Mouse (Mus musculus): ENCODE data around the gene Topors. TPM values are rescaled to one million over a fixed set of nuclear protein-coding genes. Genes with fewer than 3 reads are reported as not detected.

The Topors gene
- polyA plus RNA-seq, 2 experiments, result 20.2 to 43.4 TPM

GRCm38 (mm10) chr4:40217910-40218309 lies 51.7 kb downstream of the Topors start:
- no peak overlapping the region for H3K4me3 ChIP-seq (replicated peaks; ENCODE audit: low read length)
- no peak for TF ChIP-seq POLR2A (IDR thresholded peaks at IDR 0.05; ENCODE audit: borderline replicate concordance, extremely low read depth, insufficient read depth, insufficient read length)
- H3K4me2 ChIP-seq (replicated peaks; ENCODE audit: low read depth, low read length, severe bottlenecking), result no peak overlapping the region
- ATAC-seq (ENCODE audit: low FRiP score, low read depth), result no peak
- no peak overlapping the region for H3K9ac ChIP-seq (ENCODE audit: low read depth, low read length, severe bottlenecking)
- H3K9me3 ChIP-seq (ENCODE audit: control insufficient read depth, low read length), result no peaks in the 10 kb centered on the region
- H3K27me3 ChIP-seq (ENCODE audit: control insufficient read depth, insufficient read depth, low read length), result no peaks in the 10 kb centered on the region
- no peak for DNase-seq (ENCODE audit: low spot score)
- H3K36me3 ChIP-seq (ENCODE audit: control insufficient read depth, insufficient read depth, low read length), result peaks cover 4% of the 10 kb centered on the region; the same call in 1 of the 2 replicates
- WGBS, result 64% methylated on average over 3 of the region's 3 CpGs
- no peak overlapping the region for H3K27ac ChIP-seq (replicated peaks; ENCODE audit: low read depth, low read length)
- H3K4me1 ChIP-seq (ENCODE audit: control insufficient read depth, insufficient read depth, low read length), result no peaks in the 10 kb centered on the region

GRCm38 (mm10) chr4:40212177-40212576 lies 57.5 kb downstream of the Topors start:
- 93% methylated on average over 4 of the region's 6 CpGs for WGBS
- Histone ChIP-seq H3K4me2 (replicated peaks; ENCODE audit: low read depth, low read length, severe bottlenecking) (no peak overlapping the region), H3K4me1 (ENCODE audit: control insufficient read depth, insufficient read depth, low read length) (no peaks in the 10 kb centered on the region), H3K9ac (ENCODE audit: low read depth, low read length, severe bottlenecking) (no peak overlapping the region), H3K9me3 (ENCODE audit: control insufficient read depth, low read length) (no peaks in the 10 kb centered on the region), H3K36me3 (ENCODE audit: control insufficient read depth, insufficient read depth, low read length) (peaks cover 23% of the 10 kb centered on the region), H3K27me3 (ENCODE audit: control insufficient read depth, insufficient read depth, low read length) (no peaks in the 10 kb centered on the region), H3K27ac (replicated peaks; ENCODE audit: low read depth, low read length) (no peak overlapping the region), H3K4me3 (replicated peaks; ENCODE audit: low read length) (no peak overlapping the region)
- DNase-seq (ENCODE audit: low spot score) (no peak), ATAC-seq (ENCODE audit: low FRiP score, low read depth) (no peak)
- no peak for TF ChIP-seq POLR2A (IDR thresholded peaks at IDR 0.05; ENCODE audit: borderline replicate concordance, extremely low read depth, insufficient read depth, insufficient read length)

Other genes with a start within 250 kb of the Topors start
- gene Aco1, start 126.8 kb downstream of the Topors start, polyA plus RNA-seq (2012; rRNA removed), result 41.9 and 43.7 TPM in 2 replicates
- gene Aco1, start 126.8 kb downstream of the Topors start, polyA plus RNA-seq (2014; fragmentation: Nextera tagmentation; extraction: Ambion mirVana), result 45.9 and 46.8 TPM in 2 replicates
- gene Ddx58, start 30.0 kb downstream of the Topors start, polyA plus RNA-seq (2012; rRNA removed), result 10.3 TPM in 2 replicates
- 10.7 and 11.0 TPM in 2 replicates for gene Ddx58, start 30.0 kb downstream of the Topors start, polyA plus RNA-seq (2014; fragmentation: Nextera tagmentation; extraction: Ambion mirVana)
- 10.5 and 12.0 TPM in 2 replicates for gene Smim27, start 271 bp downstream of the Topors start, polyA plus RNA-seq (2012; rRNA removed)
- gene Smim27, start 271 bp downstream of the Topors start, polyA plus RNA-seq (2014; fragmentation: Nextera tagmentation; extraction: Ambion mirVana), result 36.4 and 42.7 TPM in 2 replicates
- 117 and 134 TPM in 2 replicates for gene Ndufb6, start 9.6 kb upstream of the Topors start, polyA plus RNA-seq (2012; rRNA removed)
- 270 and 287 TPM in 2 replicates for gene Ndufb6, start 9.6 kb upstream of the Topors start, polyA plus RNA-seq (2014; fragmentation: Nextera tagmentation; extraction: Ambion mirVana)
- gene Tmem215, start 202.3 kb upstream of the Topors start, polyA plus RNA-seq (2012; rRNA removed), result 0.26 and 0.50 TPM in 2 replicates
- gene Tmem215, start 202.3 kb upstream of the Topors start, polyA plus RNA-seq (2014; fragmentation: Nextera tagmentation; extraction: Ambion mirVana), result 0.19 and 0.22 TPM in 2 replicates

All from limb, embryonic 14.5 days (tissue).